Mouse (Mus musculus): ENCODE data around the gene Rapgef4.

Rapgef4 gene

GRCm38 (mm10) chr2:72155102-72155773, 174.2 kb downstream of the Rapgef4 start:
- no peak for DNase-seq

DNA sequence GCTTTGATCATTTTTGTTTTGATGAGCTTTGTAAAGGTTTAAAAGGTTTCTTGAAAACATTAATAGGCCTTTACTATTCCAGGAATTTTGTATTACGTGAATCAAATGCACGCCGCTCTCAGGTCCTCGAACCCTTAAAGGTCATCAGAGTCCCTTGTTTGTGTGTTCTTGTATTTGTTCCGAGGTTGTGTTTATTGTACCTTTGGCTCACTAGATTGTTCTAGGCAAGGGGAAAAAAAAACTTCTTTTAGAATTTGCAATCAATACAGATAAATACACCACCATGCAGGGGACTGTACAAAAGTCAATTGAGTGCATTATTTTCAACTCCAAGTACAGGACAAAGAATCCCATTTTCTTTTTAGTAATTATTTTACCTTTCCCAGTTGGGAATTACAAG, 175.4 kb downstream of the Rapgef4 start:
- DNase-seq = no peak

GRCm38 (mm10) chr2:72157561-72157960, 176.5 kb downstream of the Rapgef4 start:
- no peak for DNase-seq

DNA sequence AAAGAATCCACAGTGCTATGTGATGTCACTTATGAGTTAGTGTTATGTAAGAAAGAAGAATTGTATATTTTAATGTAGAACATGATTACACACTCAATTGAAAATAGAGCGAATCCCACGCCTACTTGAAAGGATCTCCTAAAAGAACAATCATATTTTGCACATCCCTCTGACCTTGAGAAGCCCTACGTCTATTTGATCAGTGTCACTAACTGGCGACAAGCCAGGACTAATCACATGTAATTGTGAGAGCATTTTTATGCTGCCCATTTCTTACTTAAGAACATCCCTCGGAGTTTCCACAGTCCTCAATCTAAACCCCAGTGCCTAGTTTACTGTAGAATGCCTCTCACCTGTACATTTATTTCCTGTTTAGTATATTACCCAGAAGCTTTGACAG, 177.0 kb downstream of the Rapgef4 start:
- no peak for DNase-seq

DNA sequence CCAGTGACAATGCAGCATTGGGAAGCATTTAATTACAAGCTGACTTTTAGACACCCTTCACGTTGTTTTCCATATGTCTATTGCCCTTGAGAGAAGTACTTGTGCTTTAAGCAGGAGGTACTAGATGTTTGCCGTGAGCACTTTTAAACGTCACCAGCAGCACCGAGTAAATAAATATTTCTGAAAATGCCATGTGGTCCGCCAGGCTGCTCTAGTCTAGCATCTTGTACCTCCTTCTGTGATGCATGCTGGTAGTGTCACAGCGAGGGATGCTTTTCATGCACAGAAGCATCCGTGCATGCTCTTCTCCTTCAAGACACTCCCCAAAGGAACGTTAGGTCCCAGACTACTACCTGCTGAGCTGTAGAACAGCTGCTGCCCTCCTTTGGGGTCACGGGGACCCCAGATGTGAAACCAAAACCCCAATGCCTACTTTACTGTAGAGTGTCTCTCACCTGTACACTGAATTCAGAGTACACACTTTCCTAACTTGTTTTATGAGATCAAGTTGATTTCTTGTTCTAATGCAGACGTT, 177.7 kb downstream of the Rapgef4 start:
- DNase-seq = no peak

- no peak for DNase-seq
Measured at GRCm38 (mm10) chr2:72159281-72159680, 178.2 kb downstream of the Rapgef4 start.

GRCm38 (mm10) chr2:72165136-72165854, 184.3 kb downstream of the Rapgef4 start:
- DNase-seq = no peak

- DNase-seq = no peak
Measured at GRCm38 (mm10) chr2:72169451-72170100, 188.5 kb downstream of the Rapgef4 start.

GRCm38 (mm10) chr2:72170546-72170945, 189.5 kb downstream of the Rapgef4 start:
- peak; percentile 25 to 26 for DNase-seq

DNA sequence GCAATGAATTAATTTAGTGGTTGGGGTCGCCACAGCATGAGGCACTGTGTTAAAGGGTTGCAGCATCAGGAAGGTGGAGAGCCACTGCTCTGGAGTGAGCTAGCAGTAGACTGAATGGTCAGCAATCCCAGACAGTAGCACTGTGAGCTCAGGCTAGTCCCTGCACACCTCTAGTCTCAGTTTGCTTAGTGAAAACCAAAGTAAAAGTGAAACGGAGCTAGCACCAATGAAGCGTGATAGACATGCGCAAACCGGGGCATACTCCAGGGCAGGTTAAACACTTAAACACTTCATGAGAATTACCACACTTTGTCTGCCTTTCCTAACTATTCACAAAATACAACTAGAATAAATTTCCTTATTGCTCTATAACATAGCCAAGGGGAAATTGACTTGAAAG, 190.2 kb downstream of the Rapgef4 start:
- DNase-seq = no peak

DNA sequence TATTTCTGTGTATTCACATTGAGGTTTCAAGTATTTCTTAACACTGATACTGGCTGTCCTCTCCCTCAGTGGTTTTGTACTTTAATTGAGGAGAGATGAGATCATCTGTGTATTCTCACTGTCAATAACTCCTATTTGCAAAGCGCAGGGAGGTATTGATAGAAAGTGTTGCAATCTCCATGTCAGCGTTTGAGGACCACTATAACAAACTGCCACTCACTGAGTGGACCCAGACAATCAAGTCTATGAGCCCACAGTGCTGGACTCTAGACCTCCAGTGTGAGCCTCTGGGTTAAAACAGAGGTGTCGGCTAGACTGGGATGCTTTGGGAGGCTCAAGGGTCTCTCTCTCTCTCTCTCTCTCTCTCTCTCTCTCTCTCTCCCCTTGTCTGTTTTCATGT, 192.0 kb downstream of the Rapgef4 start:
- no peak for DNase-seq

DNA sequence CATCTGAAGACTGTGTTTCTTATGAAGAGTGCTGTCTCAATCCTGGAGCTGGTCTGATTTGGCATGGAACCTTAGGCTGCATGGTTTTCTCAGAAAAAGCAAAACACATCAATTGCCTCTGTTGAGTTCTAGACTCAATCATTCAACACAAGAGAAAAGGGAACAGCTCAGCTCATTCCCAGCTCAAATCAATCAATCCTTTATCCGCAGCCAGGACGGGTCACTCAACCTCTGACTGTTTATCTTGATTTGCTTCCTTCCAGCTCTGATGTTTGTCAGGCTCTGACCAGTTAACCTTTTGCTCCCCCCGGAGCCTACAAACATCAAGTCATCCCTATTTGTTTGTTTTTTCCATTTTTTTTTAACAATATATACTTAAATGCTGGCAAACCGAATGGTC, 192.8 kb downstream of the Rapgef4 start:
- DNase-seq = no peak

- DNase-seq = no peak
Measured at GRCm38 (mm10) chr2:72175536-72175935, 194.5 kb downstream of the Rapgef4 start.

GRCm38 (mm10) chr2:72175971-72176370, 194.9 kb downstream of the Rapgef4 start:
- no peak for DNase-seq

GRCm38 (mm10) chr2:72177214-72178023, 196.4 kb downstream of the Rapgef4 start:
- no peak for DNase-seq

DNA sequence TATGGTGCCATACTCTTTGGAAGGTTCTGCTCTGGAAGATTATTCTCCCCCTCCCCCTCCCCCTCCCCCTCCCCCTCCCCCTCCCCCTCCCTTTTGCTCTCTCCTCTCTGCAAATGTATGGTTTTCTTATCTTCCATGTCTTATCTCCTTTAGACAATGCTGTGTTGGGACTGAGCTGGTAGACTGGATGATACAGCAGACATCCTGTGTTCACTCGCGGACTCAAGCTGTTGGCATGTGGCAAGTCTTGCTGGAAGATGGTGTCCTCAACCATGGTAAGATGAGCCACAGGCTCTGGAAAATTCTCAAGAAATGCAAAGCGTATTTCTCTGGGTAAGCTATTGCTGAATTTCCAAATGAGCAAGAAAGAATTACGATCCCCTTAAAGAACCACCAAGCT, 197.0 kb downstream of the Rapgef4 start:
- no peak for DNase-seq

GRCm38 (mm10) chr2:72178515-72178914, 197.5 kb downstream of the Rapgef4 start:
- no peak for DNase-seq

DNA sequence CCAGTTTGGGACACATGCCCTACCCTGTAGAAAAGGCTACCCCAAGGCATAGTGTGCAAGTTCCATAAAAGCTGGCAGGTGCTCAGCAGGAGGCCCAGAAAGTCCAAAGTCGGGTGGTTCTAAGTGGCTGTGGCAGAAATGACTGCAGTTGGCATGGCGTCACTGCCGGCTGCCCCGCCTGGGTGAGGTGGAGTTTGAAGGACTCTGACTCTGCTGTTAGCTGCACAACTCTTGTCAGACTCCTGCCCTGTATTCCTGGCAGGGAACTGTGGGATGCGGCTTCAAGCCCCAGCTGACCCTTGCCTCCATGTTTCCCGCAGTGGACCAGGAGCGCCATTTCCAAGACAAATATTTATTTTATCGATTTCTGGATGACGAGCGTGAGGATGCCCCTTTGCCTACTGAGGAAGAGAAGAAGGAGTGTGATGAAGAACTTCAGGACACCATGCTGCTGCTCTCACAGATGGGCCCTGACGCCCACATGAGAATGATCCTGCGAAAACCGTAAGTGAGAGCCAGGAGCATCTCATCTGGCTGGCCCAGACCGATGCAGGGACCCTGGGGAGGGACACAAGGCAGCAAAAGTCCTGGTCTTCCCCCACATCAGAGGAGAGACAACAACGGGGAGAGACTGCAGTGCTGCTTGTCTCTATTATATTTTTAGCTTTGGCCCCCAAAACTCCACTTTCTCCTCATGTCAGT, 198.7 kb downstream of the Rapgef4 start:
- DNase-seq = no peak

DNA sequence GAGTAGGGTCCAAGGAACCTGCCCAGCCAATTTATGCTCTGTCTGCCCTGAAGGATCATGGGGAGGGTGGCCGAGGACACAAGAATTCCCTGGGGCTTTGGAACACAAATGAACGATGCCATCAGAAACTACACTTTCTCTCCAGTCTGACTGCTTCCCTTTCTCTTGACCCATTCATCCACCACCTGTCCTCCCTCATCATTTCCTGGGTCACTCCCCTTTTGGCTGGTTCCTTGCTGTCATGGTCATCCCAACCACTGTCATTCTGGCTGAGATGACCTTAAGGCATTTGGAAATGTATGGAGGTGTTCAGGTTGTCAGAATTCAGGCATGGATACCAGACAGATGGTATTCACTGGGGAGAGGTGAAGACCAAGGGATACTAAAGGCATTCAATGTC, 200.4 kb downstream of the Rapgef4 start:
- no peak for DNase-seq

GRCm38 (mm10) chr2:72183751-72184150, 202.7 kb downstream of the Rapgef4 start:
- no peak for DNase-seq

GRCm38 (mm10) chr2:72196190-72196965, 215.3 kb downstream of the Rapgef4 start:
- DNase-seq = peak; percentile 29 to 41

Data from lung, adult 18-20 months (tissue).